Mouse (Mus musculus) neural tube, embryonic 14.5 days (tissue): ENCODE data around the gene Nenf. TPM values are rescaled to one million over a fixed set of nuclear protein-coding genes. Genes with fewer than 3 reads are reported as not detected.

Source experiments
- ATAC-seq: fragments of 200-750 bp; cut with Nextera tagmentation; 2 replicates; pipeline ENCODE4 v1.8.0; 2017; ENCODE audit warnings: low read depth, mild to moderate bottlenecking, moderate TSS enrichment, moderate library complexity
- H3K27ac ChIP-seq: fragments of 300-500 bp; sonication (generic); 2 replicates; pipeline ENCODE4 v1.5.1; 2014; ENCODE audit warnings: low read depth, mild to moderate bottlenecking, control low read depth, low read length, moderate library complexity, mixed read lengths
- H3K27me3 ChIP-seq: fragments of 300-500 bp; sonication (generic); 2 replicates; pipeline ENCODE4 v1.6.1; 2014; ENCODE audit warnings: low read length; ENCODE audit not compliant: control insufficient read depth, insufficient read depth
- H3K36me3 ChIP-seq: fragments of 300-500 bp; sonication (generic); 2 replicates; pipeline ENCODE4 v1.6.1; 2014; ENCODE audit warnings: low read length, mixed read lengths; ENCODE audit not compliant: control insufficient read depth, insufficient read depth
- H3K4me1 ChIP-seq: fragments of 300-500 bp; sonication (generic); 2 replicates; pipeline ENCODE4 v1.6.1; 2014; ENCODE audit warnings: low read length; ENCODE audit not compliant: control insufficient read depth, insufficient read depth
- H3K4me2 ChIP-seq: fragments of 300-500 bp; sonication (generic); 2 replicates; pipeline ENCODE4 v1.6.1; 2014; ENCODE audit warnings: mild to moderate bottlenecking, low read depth, low read length, control low read depth
- H3K4me3 ChIP-seq: fragments of 300-500 bp; sonication (generic); 2 replicates; pipeline ENCODE4 v1.5.1; 2014; ENCODE audit warnings: low read depth, low read length, control low read depth, mixed read lengths
- H3K9ac ChIP-seq: fragments of 300-500 bp; sonication (generic); replicated peaks from 2 replicates; pipeline ENCODE4 v1.6.1; 2014; ENCODE audit warnings: low read depth, mild to moderate bottlenecking, control low read depth, low read length, mixed read lengths
- H3K9me3 ChIP-seq: fragments of 300-500 bp; sonication (generic); 2 replicates; pipeline ENCODE4 v1.6.1; 2016; ENCODE audit warnings: low read length; ENCODE audit not compliant: control insufficient read depth
- WGBS: fragments of 180-500 bp; shearing (Covaris S2); extraction: QIAGEN DNeasy Blood & Tissue Kit; methylation state at CpG from one replicate; pipeline ENCODE4 v1.1.7; 2014; 5-methylcytosine and 5-hydroxymethylcytosine counted together
- polyA plus RNA-seq: library from polyadenylated mRNA; unstranded; fragments of >200 nt; fragmentation: Nextera tagmentation; extraction: Ambion mirVana; gene quantifications from 2 replicates; pipeline ENCODE4 v1.2.1, GENCODE M21; 2014

Nenf gene
- 136 and 167 TPM in 2 replicates for polyA plus RNA-seq

DNA sequence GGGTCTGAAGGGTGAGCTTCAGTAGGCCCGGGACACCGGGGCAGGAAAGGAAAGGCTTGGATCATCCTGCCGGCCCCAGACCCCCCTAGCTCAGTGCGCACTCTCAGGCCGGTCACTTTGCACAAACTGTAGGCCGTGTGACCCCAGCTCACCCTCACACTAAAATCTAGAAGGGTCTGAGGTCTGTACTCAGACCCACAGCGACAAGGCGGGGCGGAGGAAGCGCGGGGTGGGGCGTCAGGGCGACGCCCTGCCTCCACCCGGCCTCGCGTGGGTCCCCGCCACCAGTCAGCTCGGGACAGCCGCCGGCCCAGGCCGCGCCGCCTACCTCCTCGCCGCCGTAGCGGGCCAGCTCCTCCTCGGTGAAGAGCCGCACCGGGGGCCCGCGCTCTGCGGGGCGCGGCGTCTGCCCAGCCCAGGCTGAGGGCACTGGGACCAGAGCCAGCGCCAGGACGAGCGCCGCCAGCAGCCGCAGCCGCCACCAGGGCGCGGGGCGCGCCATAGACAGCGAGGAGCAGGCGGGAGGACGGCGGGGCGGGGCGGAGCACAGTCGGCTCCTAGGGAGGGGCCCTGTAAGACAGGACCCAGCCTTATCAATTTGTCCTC lies at the start of gene Nenf:
Nenf (minus strand) TSS at position 604 of the 606 bp plus-strand sequence.
- Histone ChIP-seq H3K4me1 (0 out of 2 replicates have a peak, but pooled peaks cover 4% of the 10 kb centered on the region), H3K4me3 (peak within 1 kb of the TSS; percentile 60)
- WGBS, result under 1% methylated on average over 52 of the region's 54 CpGs

DNA sequence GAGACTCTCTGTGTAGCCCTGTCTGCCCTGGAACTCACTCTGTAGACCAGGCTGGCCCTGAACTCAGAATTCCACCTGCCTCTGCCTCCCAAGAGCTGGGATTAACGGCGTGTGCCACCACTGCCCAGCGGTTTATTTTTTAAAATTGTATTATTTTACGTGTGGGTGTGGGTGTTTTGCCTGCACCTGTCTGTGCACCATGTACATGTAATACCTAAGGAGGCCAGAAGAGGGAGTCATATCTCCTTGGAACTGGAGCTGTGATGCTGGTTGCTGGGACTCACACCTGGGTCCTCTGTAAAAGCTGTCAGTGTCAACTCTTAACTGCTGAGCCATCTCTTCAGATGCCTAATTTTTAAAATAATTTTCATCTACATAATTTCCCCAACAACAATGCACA lies 46.5 kb upstream of the Nenf start:
- 68% methylated on average over 4 of the region's 4 CpGs for WGBS

More for the DNA sequence above, at the start of gene Nenf:
- Histone ChIP-seq H3K36me3 (no peaks in the 10 kb centered on the region), H3K9ac (peak within 1 kb of the TSS; percentile 88), H3K9me3 (no peaks in the 10 kb centered on the region), H3K27me3 (no peaks in the 10 kb centered on the region), H3K27ac (peak within 1 kb of the TSS; percentile 45), H3K4me2 (peak within 1 kb of the TSS; percentile 71)
- peak; percentile 84 for ATAC-seq

DNA sequence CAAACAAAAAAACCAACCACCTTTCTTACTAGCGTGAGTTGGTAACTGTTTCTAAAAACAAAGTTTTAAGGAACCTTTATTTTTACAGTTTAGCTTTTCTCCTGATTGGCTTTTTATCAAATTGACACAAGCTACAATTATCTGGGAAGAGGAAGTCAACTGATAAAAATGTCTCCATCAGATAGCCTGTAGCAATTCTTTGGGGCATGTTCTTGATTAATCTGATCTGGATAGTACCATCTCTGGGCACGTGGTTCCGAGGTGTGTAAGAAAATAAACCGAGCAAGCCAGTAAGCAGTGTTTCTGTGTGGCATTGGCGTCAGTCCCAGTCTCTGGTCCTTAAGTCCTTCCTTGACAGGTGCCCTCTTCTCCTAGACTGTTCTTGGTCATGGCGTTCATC lies 44.4 kb upstream of the Nenf start:
- Histone ChIP-seq H3K9me3 (no peaks in the 10 kb centered on the region), H3K27ac (no peak overlapping the region), H3K36me3 (no peaks in the 10 kb centered on the region), H3K4me1 (no peaks in the 10 kb centered on the region), H3K4me2 (no peak overlapping the region), H3K9ac (no peak overlapping the region), H3K27me3 (no peaks in the 10 kb centered on the region), H3K4me3 (no peak overlapping the region)
- no peak for ATAC-seq
- WGBS, result 92% methylated on average over 6 of the region's 6 CpGs

More for the DNA sequence above, 46.5 kb upstream of the Nenf start:
- no peaks in the 10 kb centered on the region for H3K9me3 ChIP-seq
- no peak for ATAC-seq
- no peaks in the 10 kb centered on the region for H3K4me1 ChIP-seq
- H3K27ac ChIP-seq, result no peak overlapping the region
- H3K4me3 ChIP-seq, result no peak overlapping the region
- H3K36me3 ChIP-seq, result no peaks in the 10 kb centered on the region
- no peaks in the 10 kb centered on the region for H3K27me3 ChIP-seq
- no peak overlapping the region for H3K4me2 ChIP-seq
- H3K9ac ChIP-seq, result no peak overlapping the region

DNA sequence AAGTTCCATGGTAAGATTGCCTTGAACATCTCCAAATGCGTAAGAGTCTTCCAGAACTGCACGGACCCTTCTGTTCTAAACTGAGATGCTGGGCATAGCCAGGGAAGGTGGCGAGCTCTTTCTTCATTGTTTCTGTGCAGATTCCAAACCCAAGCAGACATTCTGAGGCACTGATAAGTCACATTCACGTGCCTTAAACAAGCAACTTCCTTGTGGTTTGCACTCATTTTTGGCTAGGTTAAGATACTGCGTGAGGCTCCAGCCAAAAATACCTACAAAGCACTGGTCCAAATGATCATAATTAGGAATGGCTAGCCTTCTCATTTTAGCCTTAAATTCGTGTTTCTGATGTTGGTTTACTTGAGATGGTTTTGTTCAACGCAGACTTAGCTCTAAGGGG lies 41.5 kb upstream of the Nenf start:
- H3K9me3 ChIP-seq, result no peaks in the 10 kb centered on the region
- ATAC-seq, result no peak
- H3K27me3 ChIP-seq, result no peaks in the 10 kb centered on the region
- WGBS, result 93% methylated on average over 7 of the region's 7 CpGs
- no peaks in the 10 kb centered on the region for H3K4me1 ChIP-seq
- peaks cover 6% of the 10 kb centered on the region for H3K36me3 ChIP-seq
- H3K27ac ChIP-seq, result no peak overlapping the region
- no peak overlapping the region for H3K4me3 ChIP-seq
- no peak overlapping the region for H3K9ac ChIP-seq
- no peak overlapping the region for H3K4me2 ChIP-seq

DNA sequence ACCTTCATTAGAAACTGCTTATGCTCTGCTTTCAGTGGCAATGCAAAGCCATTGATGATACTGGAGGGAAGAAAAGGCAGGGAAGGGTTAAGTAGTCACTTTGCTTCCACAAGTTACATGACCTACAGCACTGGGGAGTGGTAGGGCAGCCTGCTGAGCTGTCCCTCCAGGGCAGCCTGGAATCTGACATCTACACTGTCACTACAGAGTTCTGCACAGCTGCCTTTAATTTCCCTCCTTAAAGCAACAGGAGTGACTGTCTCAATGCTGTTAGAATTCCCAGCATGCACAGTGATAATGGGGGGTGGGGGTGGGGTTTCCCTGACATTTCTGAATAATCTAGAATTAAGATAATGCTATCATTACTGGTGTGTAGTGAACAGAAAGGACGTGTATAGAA lies 38.9 kb upstream of the Nenf start:
- no peak for ATAC-seq

DNA sequence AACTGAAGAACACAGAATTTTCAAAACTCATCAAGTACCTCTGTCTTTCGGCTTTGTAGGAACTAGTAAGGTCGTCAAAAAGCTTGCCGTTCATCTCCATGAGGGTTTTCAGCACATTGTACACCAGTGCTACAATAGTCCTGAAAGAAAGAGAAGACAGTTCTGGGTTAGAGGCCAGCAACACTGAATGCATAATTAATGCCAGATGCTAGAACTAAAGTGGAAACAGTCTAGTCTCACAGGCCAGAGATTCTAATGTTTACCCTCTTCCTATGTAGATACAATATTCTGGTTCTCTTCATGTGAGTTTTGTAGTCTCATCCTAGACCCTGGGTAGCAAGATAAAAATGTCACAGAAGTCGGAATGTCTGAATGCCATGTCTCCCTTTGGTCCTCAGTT lies 35.8 kb upstream of the Nenf start:
- whole genome bisulfite sequencing, result 63% methylated on average over 4 of the region's 4 CpGs
- H3K27ac ChIP-seq, result no peak overlapping the region
- H3K9me3 ChIP-seq, result no peaks in the 10 kb centered on the region
- no peak overlapping the region for H3K9ac ChIP-seq
- no peak for ATAC-seq
- H3K4me1 ChIP-seq, result no peaks in the 10 kb centered on the region
- no peak overlapping the region for H3K4me3 ChIP-seq
- H3K36me3 ChIP-seq, result peaks cover 18% of the 10 kb centered on the region
- H3K27me3 ChIP-seq, result no peaks in the 10 kb centered on the region
- H3K4me2 ChIP-seq, result no peak overlapping the region

More for the DNA sequence above, 38.9 kb upstream of the Nenf start:
- H3K4me1 ChIP-seq, result no peaks in the 10 kb centered on the region
- 92% methylated on average over 1 of the region's 1 CpGs for WGBS
- no peak overlapping the region for H3K27ac ChIP-seq
- H3K4me2 ChIP-seq, result no peak overlapping the region
- H3K9me3 ChIP-seq, result no peaks in the 10 kb centered on the region
- H3K27me3 ChIP-seq, result no peaks in the 10 kb centered on the region
- H3K36me3 ChIP-seq, result peaks cover 6% of the 10 kb centered on the region
- no peak overlapping the region for H3K9ac ChIP-seq
- no peak overlapping the region for H3K4me3 ChIP-seq

DNA sequence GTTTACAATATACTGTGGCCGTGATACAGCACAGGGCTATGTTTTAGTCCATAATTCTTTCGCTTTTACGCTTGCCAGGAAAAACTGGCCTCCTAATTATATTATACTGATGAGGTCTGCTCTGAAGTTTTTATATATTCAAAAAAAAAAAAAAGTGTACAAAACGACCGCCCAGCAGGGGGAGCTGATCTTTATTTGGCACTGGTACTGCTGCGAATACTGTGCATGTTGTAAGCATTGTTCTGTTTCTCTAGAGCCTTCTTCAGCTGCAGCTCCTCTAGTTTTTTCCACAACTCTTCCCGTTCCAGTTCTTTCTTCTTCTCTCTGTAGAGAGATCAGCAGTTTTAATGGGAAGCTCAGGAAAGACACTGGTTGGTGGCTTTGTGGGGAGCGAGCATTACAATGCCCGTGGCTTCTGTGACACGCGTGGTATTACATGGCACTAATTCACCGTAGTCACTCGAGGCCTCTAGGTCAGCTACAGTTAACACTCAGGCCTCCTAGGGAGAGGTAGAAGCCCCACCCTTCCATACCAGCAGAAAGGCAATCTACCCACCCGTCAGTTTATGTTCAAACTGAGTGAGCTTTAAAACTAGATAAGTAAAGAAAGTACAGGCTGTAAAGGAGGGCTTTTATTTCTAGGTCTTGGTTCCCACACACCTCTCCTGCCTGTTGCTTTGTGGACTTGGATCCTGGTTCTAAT lies 34.9 kb upstream of the Nenf start:
- H3K9me3 ChIP-seq, result no peaks in the 10 kb centered on the region
- no peak overlapping the region for H3K9ac ChIP-seq
- WGBS, result 60% methylated on average over 14 of the region's 14 CpGs
- H3K27ac ChIP-seq, result no peak overlapping the region
- no peaks in the 10 kb centered on the region for H3K27me3 ChIP-seq
- H3K4me1 ChIP-seq, result no peaks in the 10 kb centered on the region
- H3K36me3 ChIP-seq, result peaks cover 25% of the 10 kb centered on the region
- ATAC-seq, result no peak
- H3K4me2 ChIP-seq, result no peak overlapping the region
- no peak overlapping the region for H3K4me3 ChIP-seq

DNA sequence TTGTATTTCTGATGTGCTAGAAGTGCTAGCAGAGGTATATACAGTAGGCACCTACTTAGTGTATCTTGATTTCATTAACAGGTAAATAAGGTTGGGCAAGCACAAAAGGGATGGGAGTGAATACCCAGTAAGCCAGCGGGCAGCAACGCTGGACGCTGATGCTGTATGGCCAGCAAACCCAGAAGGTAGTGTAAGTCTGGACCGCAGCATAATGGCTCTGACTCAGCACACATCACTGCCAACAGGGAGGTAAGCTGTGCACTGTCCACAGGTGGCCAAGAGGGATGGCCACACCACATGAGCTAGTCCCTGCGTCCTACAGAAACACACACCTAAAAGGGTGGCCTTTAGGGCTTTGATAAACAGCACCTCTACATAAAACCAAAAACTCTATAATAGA lies 32.4 kb upstream of the Nenf start:
- no peak overlapping the region for H3K9ac ChIP-seq
- peaks cover 36% of the 10 kb centered on the region for H3K36me3 ChIP-seq
- H3K4me3 ChIP-seq, result no peak overlapping the region
- H3K27ac ChIP-seq, result no peak overlapping the region
- no peaks in the 10 kb centered on the region for H3K9me3 ChIP-seq
- no peaks in the 10 kb centered on the region for H3K27me3 ChIP-seq
- no peaks in the 10 kb centered on the region for H3K4me1 ChIP-seq
- no peak for ATAC-seq
- 94% methylated on average over 5 of the region's 5 CpGs for WGBS
- no peak overlapping the region for H3K4me2 ChIP-seq

DNA sequence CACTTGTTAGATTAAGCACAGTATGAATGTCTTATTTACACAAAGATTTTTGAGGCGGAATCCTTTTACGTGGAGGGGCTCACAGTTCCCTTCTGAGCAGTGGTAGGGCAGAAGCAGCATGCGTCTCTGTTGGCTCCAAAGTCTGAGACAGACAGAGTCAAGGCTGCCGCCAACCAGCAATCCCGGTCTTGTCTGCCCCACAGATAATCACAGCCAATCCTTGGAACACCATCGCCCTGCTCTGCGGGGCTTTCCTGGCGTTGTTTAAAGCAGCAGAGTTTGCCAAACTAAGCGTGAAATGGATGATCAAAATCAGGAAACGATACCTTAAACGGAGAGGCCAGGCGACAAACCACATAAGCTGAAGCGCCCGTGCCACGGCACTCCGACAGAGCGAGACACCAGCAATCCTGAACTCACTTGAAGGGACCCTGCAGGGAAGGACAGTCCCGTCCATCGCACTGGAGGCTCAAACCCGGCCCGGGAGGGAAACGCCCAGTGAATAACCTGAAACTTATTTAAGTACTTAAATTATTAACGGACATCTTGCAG lies 31.6 kb upstream of the Nenf start:
- Histone ChIP-seq H3K4me2 (no peak overlapping the region), H3K4me1 (no peaks in the 10 kb centered on the region), H3K9ac (no peak overlapping the region), H3K27me3 (no peaks in the 10 kb centered on the region), H3K27ac (no peak overlapping the region), H3K4me3 (no peak overlapping the region), H3K36me3 (peaks cover 44% of the 10 kb centered on the region), H3K9me3 (no peaks in the 10 kb centered on the region)
- 91% methylated on average over 23 of the region's 23 CpGs for WGBS
- ATAC-seq, result no peak
